Mouse (Mus musculus): Measurements from ENCODE around the gene Slco1a5.

DNA sequence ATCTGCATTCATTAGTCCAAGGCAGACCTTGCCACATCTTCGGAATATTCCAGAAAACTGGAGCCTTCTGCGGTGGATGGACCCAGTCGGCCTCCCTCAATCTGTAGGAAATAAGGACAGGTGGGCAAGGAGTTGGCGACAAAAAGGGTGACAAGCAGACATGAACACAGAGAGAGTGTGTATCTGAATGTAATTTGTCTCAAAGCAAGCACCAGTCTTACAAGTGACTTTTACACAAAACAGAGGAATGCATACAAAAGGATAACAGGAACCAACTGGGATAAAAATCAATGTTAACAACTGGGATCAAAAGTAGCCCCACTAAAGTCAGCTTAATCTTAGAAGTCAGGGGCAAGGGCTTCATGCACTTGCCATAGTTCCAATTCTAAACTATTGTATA lies 114.4 kb downstream of the Slco1a5 start, which contains the start of gene Slco1a6:
- TF ChIP-seq CTCF (conservative IDR thresholded peaks at IDR 0.05; ENCODE audit: low read length) (no peak), POU5F1 (IDR thresholded peaks at IDR 0.05; ENCODE audit: borderline replicate concordance, low read length) (no peak), NANOG (IDR thresholded peaks at IDR 0.05; ENCODE audit: borderline replicate concordance, low read length) (no peak)
